Mouse (Mus musculus) lung, embryonic 14.5 days (tissue): ENCODE measurements at regions not wholly inside any gene's neighbourhood (a gene's known extent, or its start where the extent isn't known, plus 50 kb on each side); places are given as distances from the start of the nearest gene placed in this dataset.

Experiments
- ATAC-seq: fragments of 200-750 bp; cut with Nextera tagmentation; 2 replicates; pipeline ENCODE4 v1.8.0; 2017; ENCODE audit warnings: mild to moderate bottlenecking, moderate TSS enrichment, moderate library complexity; ENCODE audit not compliant: insufficient read depth
- DNase-seq: peaks from one replicate; pipeline ENCODE4 v3.0.0-alpha.2; 2015
- H3K27ac ChIP-seq: fragments of 300-500 bp; sonication (generic); 2 replicates; pipeline ENCODE4 v1.5.1; 2014; ENCODE audit warnings: low read depth, mild to moderate bottlenecking, moderate library complexity
- H3K27me3 ChIP-seq: fragments of 300-500 bp; sonication (generic); 2 replicates; pipeline ENCODE4 v1.6.1; 2014; ENCODE audit warnings: low read length, control low read depth; ENCODE audit not compliant: insufficient read depth
- H3K36me3 ChIP-seq: fragments of 300-500 bp; sonication (generic); 2 replicates; pipeline ENCODE4 v1.6.1; 2014; ENCODE audit warnings: control low read depth; ENCODE audit not compliant: insufficient read depth
- H3K4me1 ChIP-seq: fragments of 300-500 bp; sonication (generic); 2 replicates; pipeline ENCODE4 v1.6.1; 2014; ENCODE audit warnings: antibody characterized with exemption, control low read depth; ENCODE audit not compliant: insufficient read depth
- H3K4me2 ChIP-seq: fragments of 300-500 bp; sonication (generic); 2 replicates; pipeline ENCODE4 v1.6.1; 2014; ENCODE audit warnings: mild to moderate bottlenecking
- H3K4me3 ChIP-seq: fragments of 300-500 bp; sonication (generic); 2 replicates; pipeline ENCODE4 v1.5.1; 2014; ENCODE audit warnings: low read depth, low read length
- H3K9ac ChIP-seq: fragments of 300-500 bp; sonication (generic); 2 replicates; pipeline ENCODE4 v1.6.1; 2014
- H3K9me3 ChIP-seq: fragments of 300-500 bp; sonication (generic); 2 replicates; pipeline ENCODE4 v1.6.1; 2016; ENCODE audit warnings: low read depth, low read length, control low read depth
- CTCF ChIP-seq: IDR thresholded peaks from 2 replicates; pipeline ENCODE4 v1.5.1; 2016; ENCODE audit warnings: antibody characterized with exemption, low read depth
- WGBS: fragments of 180-500 bp; shearing (Covaris S2); extraction: QIAGEN DNeasy Blood & Tissue Kit; methylation state at CpG from one replicate; pipeline ENCODE4 v1.1.7; 2014; 5-methylcytosine and 5-hydroxymethylcytosine counted together

- ATAC-seq (no peak), DNase-seq (no peak)
- H3K27me3 ChIP-seq: no peaks in the 10 kb centered on the region
- H3K4me1 ChIP-seq: 0 out of 2 replicates have a peak, but pooled peaks cover 4% of the 10 kb centered on the region
- 71% methylated on average over 4 of the region's 4 CpGs for WGBS
- H3K9me3 ChIP-seq: no peaks in the 10 kb centered on the region; the same call in 1 of the 2 replicates
- no peaks in the 10 kb centered on the region for H3K36me3 ChIP-seq
- no peak overlapping the region for H3K4me3 ChIP-seq
- H3K27ac ChIP-seq: no peak overlapping the region
- TF ChIP-seq CTCF: no peak
- no peak overlapping the region for H3K4me2 ChIP-seq
- H3K9ac ChIP-seq: no peak overlapping the region
These were observed 134.5 kb downstream of the Zfp281 start for GRCm38 (mm10) chr1:136759164-136759563.

DNA sequence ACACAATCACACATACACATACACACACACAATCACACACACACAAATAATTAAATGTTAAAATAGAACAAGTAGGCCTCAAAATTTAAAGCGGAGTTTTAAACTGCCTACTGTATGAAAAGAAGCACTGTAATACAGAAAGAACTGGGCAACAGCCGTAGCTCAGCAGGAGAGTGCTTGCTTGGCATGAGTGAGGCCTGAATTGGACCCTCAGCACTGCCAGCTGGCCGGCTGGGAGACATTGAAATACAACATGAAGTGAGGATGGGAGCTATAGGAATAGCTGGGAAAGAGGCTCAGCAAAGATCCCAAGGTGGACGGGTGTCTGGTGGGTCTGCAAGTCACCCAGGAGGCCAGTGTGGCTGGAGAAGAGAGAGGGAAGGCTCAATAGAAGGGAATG lies 136.8 kb downstream of the Zfp281 start:
- 82% methylated on average over 4 of the region's 4 CpGs for WGBS
- no peaks in the 10 kb centered on the region; the same call in 1 of the 2 replicates for H3K9me3 ChIP-seq
- no peak for DNase-seq

GRCm38 (mm10) chr1:136768969-136769401 lies 144.3 kb downstream of the Zfp281 start:
- H3K9me3 ChIP-seq: no peaks in the 10 kb centered on the region
- peak overlapping the region; percentile 69 for H3K27ac ChIP-seq
- H3K4me1 ChIP-seq: no peaks in the 10 kb centered on the region
- H3K4me3 ChIP-seq: no peak overlapping the region
- DNase-seq (peak; percentile 77), ATAC-seq (peak; percentile 88)
- H3K36me3 ChIP-seq: no peaks in the 10 kb centered on the region
- TF ChIP-seq CTCF: peak; percentile 43
- no peaks in the 10 kb centered on the region for H3K27me3 ChIP-seq
- 1% methylated on average over 10 of the region's 10 CpGs for WGBS
- H3K9ac ChIP-seq: no peak overlapping the region
- H3K4me2 ChIP-seq: peak overlapping the region; percentile 52

More for the DNA sequence above, 136.8 kb downstream of the Zfp281 start:
- H3K9ac ChIP-seq: no peak overlapping the region
- TF ChIP-seq CTCF: no peak
- H3K27me3 ChIP-seq: no peaks in the 10 kb centered on the region
- H3K4me1 ChIP-seq: 0 out of 2 replicates have a peak, but pooled peaks cover 3% of the 10 kb centered on the region
- H3K27ac ChIP-seq: no peak overlapping the region
- H3K36me3 ChIP-seq: no peaks in the 10 kb centered on the region
- H3K4me2 ChIP-seq: no peak overlapping the region
- no peak overlapping the region for H3K4me3 ChIP-seq
- ATAC-seq: no peak

DNA sequence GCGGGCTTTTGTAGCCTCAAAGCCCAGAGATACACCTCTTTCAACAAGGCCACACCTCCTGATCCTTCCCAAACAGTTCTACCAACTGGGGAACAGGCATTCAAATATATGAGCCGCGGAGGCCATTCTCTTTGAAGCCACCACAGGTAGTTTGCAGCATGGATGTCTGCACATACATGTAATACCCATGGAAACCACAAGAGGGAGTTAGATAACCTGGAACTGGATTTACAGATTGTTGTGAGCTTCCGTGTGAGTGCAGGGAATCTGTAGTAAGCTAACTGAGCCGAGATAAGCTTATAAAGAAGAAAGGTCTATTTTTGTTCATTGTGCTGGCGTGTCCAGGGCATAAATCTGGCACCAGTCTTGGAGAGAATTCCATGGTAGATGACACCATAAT lies 149.0 kb downstream of the Zfp281 start:
- DNase-seq (no peak), ATAC-seq (no peak)
- 86% methylated on average over 6 of the region's 6 CpGs for WGBS
- H3K4me1 ChIP-seq: no peaks in the 10 kb centered on the region
- no peaks in the 10 kb centered on the region for H3K27me3 ChIP-seq
- H3K9me3 ChIP-seq: no peaks in the 10 kb centered on the region
- no peak overlapping the region for H3K9ac ChIP-seq
- peak; percentile 52 for TF ChIP-seq CTCF
- H3K4me2 ChIP-seq: no peak overlapping the region
- no peak overlapping the region for H3K4me3 ChIP-seq
- H3K27ac ChIP-seq: no peak overlapping the region
- no peaks in the 10 kb centered on the region for H3K36me3 ChIP-seq

- Histone ChIP-seq H3K4me3 (no peak overlapping the region), H3K9ac (no peak overlapping the region), H3K36me3 (no peaks in the 10 kb centered on the region), H3K27me3 (no peaks in the 10 kb centered on the region), H3K4me2 (no peak overlapping the region), H3K9me3 (no peaks in the 10 kb centered on the region), H3K4me1 (no peaks in the 10 kb centered on the region), H3K27ac (no peak overlapping the region)
- no peak for TF ChIP-seq CTCF
- ATAC-seq (no peak), DNase-seq (no peak)
- WGBS: 74% methylated on average over 17 of the region's 17 CpGs
These were observed 151.5 kb downstream of the Zfp281 start for GRCm38 (mm10) chr1:136776211-136776610.

- no peaks in the 10 kb centered on the region for H3K9me3 ChIP-seq
- H3K4me3 ChIP-seq: no peak overlapping the region
- no peak overlapping the region for H3K9ac ChIP-seq
- no peaks in the 10 kb centered on the region for H3K27me3 ChIP-seq
- H3K4me1 ChIP-seq: no peaks in the 10 kb centered on the region
- TF ChIP-seq CTCF: no peak
- H3K36me3 ChIP-seq: no peaks in the 10 kb centered on the region
- 55% methylated on average over 20 of the region's 20 CpGs for WGBS
- H3K27ac ChIP-seq: no peak overlapping the region
- ATAC-seq: no peak
- DNase-seq: no peak
- H3K4me2 ChIP-seq: no peak overlapping the region
These were observed 152.7 kb downstream of the Zfp281 start for GRCm38 (mm10) chr1:136777263-136777980.

- Histone ChIP-seq H3K4me1 (no peaks in the 10 kb centered on the region), H3K27me3 (no peaks in the 10 kb centered on the region), H3K9ac (no peak overlapping the region), H3K36me3 (no peaks in the 10 kb centered on the region), H3K4me2 (no peak overlapping the region), H3K9me3 (no peaks in the 10 kb centered on the region), H3K27ac (no peak overlapping the region), H3K4me3 (no peak overlapping the region)
- TF ChIP-seq CTCF: no peak
- DNase-seq (no peak), ATAC-seq (no peak)
- whole genome bisulfite sequencing: 90% methylated on average over 8 of the region's 8 CpGs
These were observed 154.7 kb downstream of the Zfp281 start for GRCm38 (mm10) chr1:136779384-136779783.
